ENCODE assay signal across 31 mouse cellular contexts in genomic region chrX:127747062-127747461, GRCm38 (mm10). TPM values are rescaled to one million over a fixed set of nuclear protein-coding genes. Genes with fewer than 3 reads are reported as not detected.
A peak's percentile ranks its signal among the peaks of the same experiment; 100 is the strongest.
DNase-seq lines count a peak whose midpoint lies in the region; ATAC-seq and TF ChIP-seq lines count a peak whose summit lies in the region.
"Had no signal": no experiment of that assay in that cellular context is flagged by ENCODE, and none has a peak within 500 bp of the region (broad histone marks: within the 10 kb centered on the region; RNA-seq: fewer than 3 reads in every experiment).

No protein-coding gene starts in this region.

- H3K4me1 ChIP-seq in forebrain, postnatal 0 days (ENCODE audit: insufficient read depth): no peaks in the 10 kb centered on the region
- H3K4me1 ChIP-seq: embryonic facial prominence, embryonic 15.5 days; forebrain, embryonic 10.5 days; heart, embryonic 13.5 days had no signal

- H3K27me3 ChIP-seq in forebrain, postnatal 0 days (ENCODE audit: insufficient read depth, low read length): no peaks in the 10 kb centered on the region
- H3K27me3 ChIP-seq: embryonic facial prominence, embryonic 15.5 days; heart, embryonic 13.5 days had no signal

- WGBS in forebrain, postnatal 0 days: 86% methylated on average over 4 of the region's 4 CpGs

- H3K9ac ChIP-seq in forebrain, postnatal 0 days: no peak overlapping the region
- H3K9ac ChIP-seq: embryonic facial prominence, embryonic 15.5 days; heart, embryonic 13.5 days had no signal

- no peak for DNase-seq in frontal cortex, postnatal 14 days (ENCODE audit: low spot score in 2 of 2)
- peak; percentile 0 for DNase-seq in left cerebral cortex, adult 11 months (ENCODE audit: low spot score)
- no peak for DNase-seq in left cerebral cortex, postnatal 10 days (ENCODE audit: extremely low spot score in 1 of 2, low spot score in 2 of 2)
- peak; percentile 9 to 10 for DNase-seq in right cerebral cortex, adult 2 months (ENCODE audit: low spot score in 2 of 2)
- no peak for DNase-seq in right cerebral cortex, postnatal 10 days (ENCODE audit: low spot score in 2 of 2)
- no peak for DNase-seq in forebrain, postnatal 0 days
- DNase-seq: adrenal gland, adult 8-10 months; adrenal gland, postnatal 36 days; B cell, adult 2 months; cerebellum, adult 11 months; cerebellum, adult 8-10 months; cerebellum, postnatal 14 days; embryo, embryonic 11 days; gastrocnemius, postnatal 36 days; heart, adult 11 months; heart, postnatal 36 days had no signal

- peak; percentile 90 for ATAC-seq in frontal cortex, adult (ENCODE audit: low TSS enrichment)
- no peak for ATAC-seq in forebrain, postnatal 0 days
- ATAC-seq: CD4-positive, CD25-positive, alpha-beta regulatory T cell, adult 4 months; forebrain, embryonic 14.5 days; hindbrain, embryonic 16.5 days had no signal

- no peak for TF ChIP-seq CTCF in forebrain, postnatal 0 days (IDR thresholded peaks at IDR 0.05; ENCODE audit: low read depth)

- no peak overlapping the region for H3K4me3 ChIP-seq in forebrain, postnatal 0 days (ENCODE audit: low read depth, low read length)
- H3K4me3 ChIP-seq: embryonic facial prominence, embryonic 15.5 days; erythroblast, embryonic 14.5 days; forebrain, embryonic 10.5 days; heart, embryonic 13.5 days had no signal

- H3K27ac ChIP-seq in forebrain, postnatal 0 days (ENCODE audit: low read depth, low read length): no peak overlapping the region
- H3K27ac ChIP-seq: embryonic facial prominence, embryonic 15.5 days; forebrain, embryonic 10.5 days; heart, embryonic 13.5 days had no signal

- intact Hi-C loops in left cerebral cortex, postnatal 10 days (cut with DNase I): no loop called here

- H3K4me2 ChIP-seq in forebrain, postnatal 0 days (ENCODE audit: low read depth): no peak overlapping the region
- H3K4me2 ChIP-seq: embryonic facial prominence, embryonic 15.5 days; heart, embryonic 13.5 days had no signal

- no peaks in the 10 kb centered on the region for H3K9me3 ChIP-seq in forebrain, postnatal 0 days (ENCODE audit: low read length)
- H3K9me3 ChIP-seq: embryonic facial prominence, embryonic 15.5 days; heart, embryonic 13.5 days had no signal

- no peaks in the 10 kb centered on the region for H3K36me3 ChIP-seq in forebrain, postnatal 0 days (ENCODE audit: insufficient read depth)
- H3K36me3 ChIP-seq: embryonic facial prominence, embryonic 15.5 days; forebrain, embryonic 10.5 days; G1E; heart, embryonic 13.5 days had no signal

RNA-seq across cellular contexts. Expression of gene Cldn34c4, which starts 10.7 kb away (rescaled TPM):
- not detected for total RNA-seq in left cerebral cortex, postnatal 10 days (2021)
- total RNA-seq in forebrain, postnatal 0 days (2014; rRNA removed): not detected in 2 replicates
- not detected in 2 replicates for polyA plus RNA-seq in forebrain, postnatal 0 days (2015; fragmentation: Nextera tagmentation; extraction: Ambion mirVana)
- total RNA-seq: adrenal gland, adult 8-10 months; adrenal gland, postnatal 36 days; common myeloid progenitor, adult 5-6 weeks; G1E; gastrocnemius, adult 8-10 months; gastrocnemius, postnatal 36 days; heart, postnatal 36 days had no signal
- polyA plus RNA-seq: brain, embryonic 14.5 days; CD4-positive, CD25-positive, alpha-beta regulatory T cell, adult 4 months; embryonic facial prominence, embryonic 11.5 days; embryonic facial prominence, embryonic 15.5 days; erythroblast, embryonic 14.5 days; forebrain, embryonic 10.5 days; forebrain, embryonic 14.5 days; G1E; heart, embryonic 13.5 days; heart, postnatal 0 days; hindbrain, embryonic 11.5 days; hindbrain, embryonic 16.5 days had no signal

Comparison
In these comparisons a context has a peak if more than half of its experiments do, and no peak if none do; other contexts are left out.
1. DNase-seq: peak in left cerebral cortex, adult 11 months (single experiment) and right cerebral cortex, adult 2 months (2 of 2); none in frontal cortex, postnatal 14 days (0 of 2), left cerebral cortex, postnatal 10 days (0 of 2), right cerebral cortex, postnatal 10 days (0 of 2) and forebrain, postnatal 0 days (single experiment).